Mouse (Mus musculus) erythroblast, embryonic 14.5 days (primary cell): Measurements from ENCODE around the gene Smad1.

ENCODE experiments used
- GATA1 ChIP-seq: IDR thresholded peaks from 2 replicates; pipeline ENCODE4 v1.6.1; 2012; ENCODE audit warnings: low read length, inconsistent platforms, mixed read lengths
- TAL1 ChIP-seq: IDR thresholded peaks from 3 replicates; pipeline ENCODE4 v1.6.1; 2012; ENCODE audit warnings: low read length, inconsistent platforms, mixed read lengths

GRCm38 (mm10) chr8:79447260-79447853, 48.0 kb upstream of the Smad1 start:
- TF ChIP-seq GATA1 (no peak), TAL1 (no peak)
